Mouse (Mus musculus) heart, postnatal 10 days (tissue): ENCODE measurements around the gene Gsap. TPM values are rescaled to one million over a fixed set of nuclear protein-coding genes. Genes with fewer than 3 reads are reported as not detected.
"Not testable (repeated sequence)": the region's sequence is repeated elsewhere in the genome, so short reads cannot be mapped to it uniquely, and the experiment has no call there.

Experiments used
- DNase-seq, 2 experiments: peaks; one replicate each; pipeline ENCODE4 v3.0.0; 2021
- intact Hi-C: fragments of 180-260 bp; cut with DNase I; formaldehyde crosslinking; loops from one replicate; pipeline ENCODE4 v1.15.1; 2025
- total RNA-seq, 2 experiments: library from RNA; stranded (reverse); gene quantifications; 2 replicates each; pipeline ENCODE4 v1.2.3; 2021

Gsap gene
- total RNA-seq, 2 experiments from 2014 or later, result 4.5 to 5.9 TPM

- no peak for DNase-seq
- intact Hi-C loops, result loop anchor here (5.0 kb wide), 2 partner anchors 198 to 243 kb away; partner anchors contain the start of gene Ptpn12
Observed at GRCm38 (mm10) chr5:21254731-21255525, 68.9 kb downstream of the Gsap start.

DNA sequence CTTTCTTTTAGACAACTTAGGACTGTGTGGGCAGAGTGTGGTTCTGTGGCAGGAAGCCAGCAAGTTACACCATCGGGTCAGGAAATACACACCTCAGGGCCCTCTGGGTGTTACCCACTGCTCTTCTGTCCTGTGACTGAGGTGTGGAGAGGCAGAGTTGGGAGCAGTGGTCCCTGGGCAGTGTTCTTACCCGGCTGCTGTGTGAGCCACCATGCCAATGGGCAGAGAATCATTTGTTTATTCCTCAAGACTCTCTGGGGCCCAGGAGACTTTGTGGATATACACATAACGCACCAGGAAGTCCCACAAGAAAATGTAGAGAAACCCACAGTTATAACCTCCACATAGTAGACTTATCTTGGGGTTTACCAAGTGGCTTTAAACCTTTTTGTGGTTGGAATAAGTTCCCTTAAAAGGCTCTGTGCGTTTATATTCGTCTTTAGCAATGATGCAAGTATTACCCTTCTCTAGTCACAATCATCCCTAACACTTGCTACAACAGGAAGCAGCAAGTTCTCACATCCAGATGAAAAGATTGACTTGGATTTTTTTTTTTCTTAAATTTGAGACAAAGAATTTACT is 69.6 kb downstream of the Gsap start:
- intact Hi-C loops, result loop anchor here (5.0 kb wide), 2 partner anchors 198 to 243 kb away; partner anchors contain the start of gene Ptpn12

GRCm38 (mm10) chr5:21257126-21257525 is 71.1 kb downstream of the Gsap start:
- intact Hi-C loops, result loop anchor here (5.0 kb wide), 2 partner anchors 200 to 245 kb away; partner anchors contain the start of gene Ptpn12

More for the DNA sequence above, 69.6 kb downstream of the Gsap start:
- no peak for DNase-seq

DNA sequence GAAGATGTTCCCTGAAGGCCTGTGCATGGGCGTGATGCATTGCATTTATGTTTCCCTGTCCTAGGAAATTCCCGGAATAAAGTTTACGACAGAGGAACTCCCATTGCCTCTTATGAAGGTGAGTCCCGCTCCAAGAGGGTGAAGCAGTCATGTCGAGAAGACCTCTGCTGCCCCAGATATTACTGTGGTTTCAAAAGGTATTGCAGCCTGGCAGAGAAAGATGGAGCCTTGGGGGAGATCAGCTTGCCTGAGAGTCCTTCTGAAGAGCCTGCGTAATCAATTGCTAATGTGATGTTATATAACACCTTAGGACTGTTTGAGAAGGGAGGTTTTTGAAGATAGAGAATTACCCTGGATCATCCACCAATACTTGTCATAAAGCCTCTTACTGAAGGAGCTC is 71.8 kb downstream of the Gsap start:
- no peak for DNase-seq
- intact Hi-C loops, result loop anchor here (5.0 kb wide), 2 partner anchors 201 to 246 kb away; partner anchors contain the start of gene Ptpn12

More at GRCm38 (mm10) chr5:21257126-21257525, 71.1 kb downstream of the Gsap start:
- no peak for DNase-seq

DNA sequence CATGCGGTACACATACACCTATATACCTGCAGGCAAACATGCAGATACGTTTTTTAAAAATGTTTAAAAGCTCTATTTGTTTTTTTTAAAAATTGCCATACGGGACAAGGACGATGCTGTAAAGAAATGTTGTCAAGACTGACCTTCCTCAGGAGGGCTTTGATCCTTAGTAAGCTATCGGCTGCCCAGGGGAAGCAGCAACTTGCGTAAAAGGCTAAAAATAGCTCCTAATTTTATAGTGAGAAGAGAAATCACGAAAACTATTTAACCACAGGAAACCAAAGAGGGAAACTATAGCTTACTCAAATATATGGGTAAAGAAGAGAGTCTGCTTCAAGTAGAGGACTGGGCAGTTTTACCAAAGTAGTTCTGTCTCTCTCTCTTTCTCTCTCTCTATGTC is 74.7 kb downstream of the Gsap start:
- DNase-seq, result no peak
- intact Hi-C loops, result loop anchor here (5.0 kb wide), 1 partner anchor 348 kb away; no protein-coding TSS in a partner anchor

- DNase-seq, result no peak
- intact Hi-C loops, result loop anchor here (5.0 kb wide), 1 partner anchor 349 kb away; no protein-coding TSS in a partner anchor
Observed at GRCm38 (mm10) chr5:21261202-21261844, 75.3 kb downstream of the Gsap start.

DNA sequence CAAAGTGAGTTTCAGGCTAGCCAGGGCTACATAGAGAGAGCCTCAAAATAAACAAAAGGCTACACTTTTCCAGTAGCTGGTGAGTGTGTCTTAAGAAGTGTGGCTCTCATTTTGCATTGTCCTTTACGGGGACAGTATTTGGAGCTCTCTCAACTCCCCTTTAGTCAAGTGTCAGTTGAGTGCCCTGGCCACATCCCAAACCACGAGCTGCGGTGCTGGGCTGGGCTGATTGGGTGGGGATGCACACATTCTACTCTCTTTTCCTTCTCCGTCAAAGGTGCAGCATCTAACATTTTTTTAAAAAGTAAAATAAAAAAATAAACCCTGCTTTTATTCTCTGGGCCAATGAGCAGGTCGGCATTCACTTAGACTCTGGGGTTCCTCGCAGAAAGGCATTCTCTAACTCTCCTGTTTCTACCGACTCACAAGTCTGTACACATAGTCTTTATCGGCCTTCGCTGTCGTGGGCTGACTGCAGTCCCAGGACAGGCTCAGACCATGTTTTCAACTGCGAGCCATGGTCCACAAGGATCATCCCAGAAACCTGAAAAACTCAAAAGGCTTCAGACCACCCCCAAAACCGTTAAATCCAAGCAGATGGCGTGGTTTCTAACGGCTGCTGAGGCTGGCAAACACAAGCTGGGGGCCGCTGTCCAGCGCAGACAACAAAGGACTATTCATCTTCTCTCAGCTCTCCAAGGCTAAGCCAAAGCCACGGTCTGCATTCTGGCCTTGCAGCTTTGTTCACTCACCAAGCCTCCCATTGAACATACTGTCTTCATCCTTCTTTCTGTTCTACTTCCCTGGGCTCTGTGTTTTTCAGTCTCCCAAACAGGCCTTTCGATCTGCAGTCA is 77.4 kb downstream of the Gsap start:
- intact Hi-C loops, result loop anchor here (2.0 to 5.0 kb wide), 3 partner anchors 325 to 377 kb away; no protein-coding TSS in a partner anchor
- peak; percentile 45 to 50 for DNase-seq

DNA sequence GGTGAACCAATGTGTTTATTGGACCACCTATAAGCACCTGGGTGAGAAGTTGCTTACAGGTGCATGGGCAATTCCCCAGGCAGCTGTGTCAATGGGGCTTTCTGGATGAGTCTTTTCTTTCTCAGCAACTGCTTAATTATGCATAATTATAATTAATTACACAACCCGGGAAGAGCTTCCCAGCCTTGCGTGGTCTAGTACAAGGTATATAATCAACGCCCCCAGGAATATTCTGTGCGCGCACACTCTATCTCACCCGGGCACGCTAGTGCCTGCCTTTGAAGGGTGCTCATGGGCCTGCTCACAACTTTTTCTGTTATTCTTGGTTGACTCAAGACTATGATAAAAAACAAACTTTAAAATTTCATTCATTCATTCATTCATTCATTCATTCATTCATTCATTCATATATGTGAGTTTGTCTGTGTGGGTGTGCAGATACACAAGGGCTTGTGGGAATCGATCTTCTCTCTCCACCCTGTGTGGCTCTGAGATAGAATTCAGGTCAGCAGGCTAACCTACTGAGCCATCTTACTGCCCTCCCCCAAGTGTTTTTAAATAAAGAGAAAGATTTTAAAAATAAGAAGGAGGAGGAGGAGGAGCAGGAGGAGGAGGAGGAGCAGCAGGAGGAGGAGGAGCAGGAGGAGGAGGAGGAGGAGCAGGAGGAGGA is 78.4 kb downstream of the Gsap start:
- intact Hi-C loops, result loop anchor here (1.0 to 5.0 kb wide), 4 partner anchors 156 to 376 kb away; no protein-coding TSS in a partner anchor
- no peak for DNase-seq

DNA sequence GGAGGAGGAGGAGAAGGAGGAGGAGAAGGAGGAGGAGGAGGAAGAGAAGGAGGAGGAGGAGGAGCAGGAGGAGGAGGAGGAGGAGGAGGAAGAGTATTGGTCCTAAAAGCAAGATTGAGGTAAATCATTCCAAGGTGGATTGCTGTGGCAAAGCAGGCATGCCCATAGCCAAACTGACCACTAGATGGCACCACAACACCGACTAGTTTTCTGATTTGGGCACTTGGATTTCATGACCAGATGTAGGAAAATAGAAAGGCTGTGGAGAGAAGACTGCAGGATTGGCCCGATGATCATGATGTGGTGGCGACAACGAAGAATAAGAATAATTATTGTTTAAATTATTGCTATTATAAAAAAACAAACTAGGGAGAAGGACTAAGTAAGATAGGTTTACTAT is 79.0 kb downstream of the Gsap start:
- intact Hi-C loops, result loop anchor here (1.0 to 2.0 kb wide), 3 partner anchors 155 to 376 kb away; no protein-coding TSS in a partner anchor
- DNase-seq, result peak; percentile 86 to 94

DNA sequence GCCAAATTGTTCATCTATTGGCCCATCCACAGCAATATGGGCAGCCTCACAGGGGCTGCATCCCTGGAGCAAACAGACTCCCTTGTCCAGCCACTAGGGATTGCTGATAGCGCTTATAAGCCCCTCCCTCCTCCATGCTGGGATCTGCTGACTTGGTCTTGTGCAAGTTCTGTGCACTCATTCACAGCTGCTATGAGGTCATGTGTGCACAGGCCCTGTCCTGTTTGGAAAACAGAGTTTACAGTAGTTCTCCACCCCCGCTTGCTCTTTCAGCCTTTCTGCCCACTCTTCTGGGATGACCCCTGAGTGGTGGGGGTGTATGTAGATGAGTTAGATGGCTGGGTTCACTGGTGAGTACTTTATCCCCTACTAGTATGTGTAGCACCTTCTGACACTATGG is 81.0 kb downstream of the Gsap start:
- intact Hi-C loops, result no loop called here
- DNase-seq, result peak; percentile 57 to 61

GRCm38 (mm10) chr5:21269446-21269845 is 83.4 kb downstream of the Gsap start:
- intact Hi-C loops, result no loop called here
- DNase-seq, result peak; percentile 61 to 64

DNA sequence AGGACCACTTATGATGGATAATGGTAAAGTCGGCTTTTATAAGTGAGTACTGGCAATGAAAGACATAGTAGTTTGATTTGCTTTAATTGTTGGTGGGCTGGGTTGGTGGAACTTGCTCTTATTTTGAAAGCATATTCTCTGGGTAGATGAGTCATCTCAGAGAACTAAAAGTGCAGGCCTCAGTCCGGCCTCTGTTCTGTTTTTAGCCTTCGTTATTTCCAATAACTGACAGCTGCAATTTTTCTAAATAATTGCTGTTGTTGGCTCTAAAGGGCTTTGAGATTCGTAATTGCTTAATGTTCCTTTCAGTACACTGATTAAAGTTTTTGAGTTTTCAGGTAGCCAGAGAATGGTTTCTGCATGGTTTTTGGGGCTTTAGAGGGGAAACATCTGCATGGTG is 84.7 kb downstream of the Gsap start:
- intact Hi-C loops, result no loop called here
- DNase-seq, result peak in 1 of 2 experiments; percentile 38

DNA sequence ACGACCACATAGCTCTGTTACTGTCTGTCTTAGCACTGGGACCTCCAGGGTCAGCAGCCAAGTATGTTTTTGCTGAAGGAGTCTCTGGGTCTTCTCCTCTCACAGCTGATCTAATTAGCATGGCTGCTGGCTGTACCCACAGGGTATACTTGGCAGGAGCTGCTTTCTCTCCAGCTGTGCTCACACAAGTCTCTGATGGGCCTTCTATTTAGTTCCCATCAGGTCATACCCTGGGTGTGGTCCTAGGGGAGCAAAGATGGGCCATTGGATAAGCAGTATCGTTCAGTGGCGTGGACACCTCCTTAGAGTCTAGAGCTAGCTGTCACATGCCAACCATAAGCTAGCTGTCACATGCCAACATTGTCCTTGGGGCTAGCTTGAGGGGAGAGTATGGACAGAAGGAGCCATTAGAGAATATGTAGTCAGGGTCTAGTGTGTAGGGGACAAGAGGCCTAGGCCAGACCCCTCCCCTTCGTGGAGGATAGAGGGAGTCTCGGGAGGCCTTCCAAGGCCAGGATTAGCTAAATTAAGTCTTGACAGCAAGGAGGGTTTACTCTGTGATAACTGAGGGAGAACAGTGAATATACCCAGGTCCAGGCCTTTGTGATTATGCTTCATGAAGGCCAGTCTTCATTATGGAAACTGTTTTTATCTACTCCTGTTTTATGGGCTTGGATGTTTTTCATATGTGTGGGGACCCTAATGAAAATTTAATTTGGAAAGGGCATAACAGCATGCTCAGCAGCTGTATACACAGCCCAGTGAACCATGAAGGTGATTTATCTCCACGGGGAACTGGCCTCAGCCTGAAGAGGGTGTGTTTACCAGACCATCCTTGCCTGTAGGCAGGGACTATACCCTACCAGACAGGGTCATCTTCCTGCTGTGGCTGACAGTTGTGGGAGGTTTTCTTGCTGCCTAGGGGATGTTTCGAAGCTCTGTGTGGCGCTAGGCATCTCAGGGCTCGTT is 85.6 kb downstream of the Gsap start:
- intact Hi-C loops, result no loop called here
- DNase-seq, result no peak

DNA sequence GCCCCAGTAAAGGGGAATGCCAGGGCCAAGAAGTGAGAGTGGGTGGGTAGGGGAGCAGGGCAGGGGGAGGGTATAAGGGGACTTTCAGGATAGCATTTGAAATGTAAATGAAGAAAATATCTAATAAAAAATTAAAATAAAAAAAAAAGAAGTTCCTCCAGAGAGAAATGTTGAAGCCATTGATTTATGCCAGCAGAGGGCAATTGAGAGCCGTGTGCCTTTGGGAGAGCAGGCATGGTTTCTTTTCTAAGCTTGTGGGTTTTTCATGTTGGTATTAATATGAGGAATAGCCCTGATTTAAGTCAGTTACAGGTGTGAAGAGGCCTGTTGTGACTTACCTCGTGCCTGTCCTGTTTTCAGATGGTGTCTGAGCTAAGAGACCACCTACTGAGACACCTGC is 91.6 kb downstream of the Gsap start:
- intact Hi-C loops, result loop anchor here (2.0 kb wide), 2 partner anchors 47 to 143 kb away; no protein-coding TSS in a partner anchor
- DNase-seq, result not testable (repeated sequence)

DNA sequence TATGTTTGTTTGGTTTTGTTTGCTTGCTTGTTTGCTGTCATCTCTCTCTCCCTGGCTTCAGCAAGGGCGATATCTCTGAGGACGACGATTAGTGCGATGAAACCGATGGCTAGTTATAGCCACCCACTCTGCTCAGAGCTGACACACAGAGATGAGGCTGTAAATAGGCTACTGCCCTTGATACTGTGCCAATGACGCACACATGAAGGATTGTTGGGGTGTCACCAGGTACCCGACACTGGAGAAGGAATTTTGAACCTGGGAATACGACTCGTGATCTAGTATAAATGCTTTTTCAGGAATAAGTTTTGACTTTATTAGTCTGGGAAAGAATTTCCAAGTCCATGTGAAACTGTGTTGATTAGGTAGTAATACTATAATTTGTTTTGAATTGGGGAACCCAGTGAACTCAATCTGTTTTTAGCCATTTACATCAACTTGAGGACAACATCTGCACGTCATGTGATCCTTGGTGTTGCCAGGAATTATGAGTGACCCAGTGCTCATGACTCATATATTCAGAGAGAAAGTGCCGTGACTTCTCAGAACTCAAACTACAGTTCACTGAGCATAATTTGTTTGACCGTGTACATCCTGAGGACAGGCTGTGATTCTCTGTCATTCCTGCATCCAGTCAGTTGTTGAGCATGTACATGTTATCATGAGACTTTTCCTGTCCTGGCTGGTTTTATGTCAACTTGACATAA is 97.5 kb downstream of the Gsap start:
- peak; percentile 53 to 63 for DNase-seq
- intact Hi-C loops, result no loop called here

- no peak for DNase-seq
- intact Hi-C loops, result no loop called here
Observed at GRCm38 (mm10) chr5:21288658-21289435, 102.8 kb downstream of the Gsap start.

DNA sequence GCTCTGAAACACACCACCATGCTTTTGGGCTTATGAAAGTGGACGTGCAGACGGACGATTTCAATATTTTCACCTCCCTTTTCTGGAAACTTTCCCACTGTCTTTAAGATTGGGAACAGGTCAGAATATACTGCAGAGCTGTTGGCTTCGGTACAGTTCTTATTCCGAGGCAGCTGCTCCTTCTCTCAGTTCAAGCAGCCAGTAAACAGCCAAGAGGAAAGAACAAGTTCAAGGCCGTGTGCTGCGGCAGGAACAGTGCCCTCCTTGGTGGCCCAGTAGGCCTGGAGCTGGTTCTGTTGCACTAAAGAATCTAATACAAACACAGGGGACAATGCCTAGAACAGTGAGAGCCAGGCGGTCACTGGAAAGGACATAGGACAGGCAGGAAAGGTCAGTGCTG is 104.5 kb downstream of the Gsap start:
- intact Hi-C loops, result no loop called here

More for the DNA sequence above, 104.5 kb downstream of the Gsap start:
- no peak for DNase-seq
